Mouse (Mus musculus) right cerebral cortex, postnatal 25 days (tissue): ENCODE measurements at regions not wholly inside any gene's neighbourhood (a gene's known extent, or its start where the extent isn't known, plus 50 kb on each side); places are given as distances from the start of the nearest gene placed in this dataset.

Experiments used
- DNase-seq: peaks from one replicate; pipeline ENCODE4 v3.0.0; 2022

DNA sequence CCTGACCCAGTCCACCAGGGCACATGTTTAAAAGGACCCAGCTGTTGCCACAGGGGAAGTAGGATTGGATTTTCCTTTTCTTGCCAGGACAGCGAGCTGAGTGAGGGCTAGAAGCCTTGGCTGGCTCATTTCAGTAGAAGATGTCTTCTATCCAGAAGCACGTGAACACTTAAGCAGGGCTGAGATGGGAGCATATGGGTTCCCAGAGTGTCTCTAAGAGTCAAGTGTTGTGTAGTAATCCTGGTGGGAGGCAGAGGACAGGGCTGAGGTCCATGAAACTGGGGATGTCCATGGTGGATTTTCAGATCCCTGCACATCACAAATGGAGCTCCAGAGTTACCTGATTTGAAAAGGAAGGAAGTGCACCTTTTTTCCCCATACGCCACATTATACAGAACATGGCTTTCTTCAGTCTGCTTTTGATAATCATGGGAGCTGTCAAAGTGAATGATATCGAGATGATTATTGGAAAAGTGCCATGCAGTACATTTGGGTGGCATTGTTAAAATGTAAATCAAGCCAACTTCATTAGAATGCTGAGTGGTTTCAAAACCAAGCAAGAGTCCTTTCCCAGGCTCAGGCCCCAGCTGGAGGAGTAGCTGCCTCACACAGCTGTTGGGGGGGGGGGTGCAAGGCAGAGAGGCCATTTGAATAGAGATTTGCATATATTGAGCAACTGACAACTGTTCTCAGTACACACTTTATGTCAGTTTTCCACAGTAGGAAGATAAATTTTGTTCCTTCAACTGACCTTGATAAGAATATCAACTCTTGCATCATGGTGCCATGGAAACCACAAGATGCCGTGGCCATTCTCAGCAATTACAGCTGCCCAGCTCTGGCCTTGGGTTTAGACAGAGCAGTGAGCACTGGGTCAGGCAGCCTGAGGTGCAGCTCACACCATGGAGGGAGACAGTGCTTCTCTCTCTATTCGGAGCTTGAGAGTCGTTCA lies 81.7 kb downstream of the Slc35b3 start:
- no peak for DNase-seq

DNA sequence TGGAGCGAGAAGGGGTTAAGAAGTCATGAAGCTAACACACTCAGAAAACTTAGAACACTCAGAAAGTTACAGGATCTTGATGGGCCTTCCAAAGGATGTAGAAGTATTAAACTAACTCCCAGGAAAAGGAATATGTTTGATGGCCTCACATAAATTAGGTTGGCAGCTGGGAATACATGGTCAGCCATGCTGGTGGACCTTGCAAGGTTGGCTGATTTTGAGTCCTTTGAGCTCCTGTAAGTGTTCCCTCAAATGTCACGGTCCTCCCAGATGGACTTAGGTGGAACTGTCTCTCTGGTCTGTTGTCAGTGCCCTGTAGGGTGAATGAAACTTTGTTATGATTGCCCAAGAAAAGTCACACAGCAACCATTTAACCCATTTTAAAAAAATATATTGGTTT lies 84.8 kb downstream of the Slc35b3 start:
- DNase-seq, result no peak

- DNase-seq, result no peak
Observed at GRCm38 (mm10) chr13:38864002-38864401, 96.7 kb downstream of the Slc35b3 start.

DNA sequence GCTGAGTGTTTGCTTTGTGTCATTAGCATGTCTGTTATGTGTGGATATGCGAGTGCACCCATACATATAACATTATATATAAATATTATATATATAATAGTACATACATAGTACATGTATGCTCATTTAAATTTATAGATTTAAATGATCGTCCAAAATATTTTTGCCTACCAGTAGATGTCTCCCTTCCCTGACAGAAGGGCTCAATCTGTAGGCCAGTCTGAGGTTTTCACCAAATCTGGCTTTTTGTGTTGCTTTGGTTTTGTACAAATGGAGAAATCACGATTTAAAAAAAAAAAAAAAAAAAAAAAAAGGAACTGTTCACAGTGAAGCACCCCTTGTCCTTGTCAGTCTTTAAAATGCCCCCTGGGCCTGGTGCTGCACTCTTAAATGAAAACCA lies 104.9 kb downstream of the Slc35b3 start:
- DNase-seq, result no peak

GRCm38 (mm10) chr13:38854986-38855385 lies 105.7 kb downstream of the Slc35b3 start:
- no peak for DNase-seq

- DNase-seq, result peak; percentile 25
Observed at GRCm38 (mm10) chr13:38852868-38853267, 107.8 kb downstream of the Slc35b3 start.

DNA sequence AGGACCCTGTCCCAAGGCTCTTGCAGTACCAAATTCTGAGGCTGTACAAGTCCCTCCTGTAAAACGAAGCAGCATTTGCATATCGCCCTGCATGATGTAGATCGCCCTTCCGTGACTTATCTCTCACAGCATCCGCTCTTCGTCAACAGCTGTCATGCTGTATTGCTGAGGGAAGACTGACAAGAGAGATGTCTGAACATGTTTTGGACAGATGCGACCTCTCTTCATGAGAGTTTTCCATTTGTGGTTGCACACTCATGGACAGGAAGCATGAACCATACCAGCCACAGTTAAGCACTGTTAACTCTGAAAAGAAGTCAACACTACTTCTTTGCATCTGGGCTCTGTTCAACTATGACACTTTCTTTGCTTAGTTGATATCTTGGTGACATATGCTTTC lies 108.9 kb downstream of the Slc35b3 start:
- DNase-seq, result no peak

DNA sequence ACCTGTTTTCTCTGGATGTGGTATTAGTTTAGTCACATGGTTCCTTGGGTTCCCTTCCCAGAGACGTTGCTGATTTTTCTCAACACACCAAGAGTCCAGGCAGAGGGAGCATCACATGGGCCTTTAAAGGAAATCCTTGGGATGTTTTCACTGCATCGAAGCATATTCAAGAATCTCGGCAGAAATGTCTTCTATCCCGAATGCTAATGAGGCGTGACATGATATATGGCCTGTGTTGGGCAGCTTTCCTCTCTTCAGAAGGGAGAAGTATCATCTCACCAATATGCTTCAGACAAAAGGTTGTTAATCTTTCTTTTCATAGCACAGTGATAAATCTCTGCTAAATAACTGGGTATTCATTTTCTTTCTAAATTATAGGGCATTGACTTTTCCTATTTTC lies 122.4 kb downstream of the Slc35b3 start:
- no peak for DNase-seq

- DNase-seq, result no peak
Observed at GRCm38 (mm10) chr13:38825649-38826048, 135.0 kb downstream of the Slc35b3 start.

GRCm38 (mm10) chr13:38819526-38819925 lies 141.1 kb downstream of the Slc35b3 start:
- DNase-seq, result no peak

GRCm38 (mm10) chr13:38818781-38819180 lies 141.9 kb downstream of the Slc35b3 start:
- no peak for DNase-seq

GRCm38 (mm10) chr13:38816296-38816695 lies 144.4 kb downstream of the Slc35b3 start:
- no peak for DNase-seq

- DNase-seq, result no peak
Observed at GRCm38 (mm10) chr13:38815002-38815707, 145.5 kb downstream of the Slc35b3 start.

DNA sequence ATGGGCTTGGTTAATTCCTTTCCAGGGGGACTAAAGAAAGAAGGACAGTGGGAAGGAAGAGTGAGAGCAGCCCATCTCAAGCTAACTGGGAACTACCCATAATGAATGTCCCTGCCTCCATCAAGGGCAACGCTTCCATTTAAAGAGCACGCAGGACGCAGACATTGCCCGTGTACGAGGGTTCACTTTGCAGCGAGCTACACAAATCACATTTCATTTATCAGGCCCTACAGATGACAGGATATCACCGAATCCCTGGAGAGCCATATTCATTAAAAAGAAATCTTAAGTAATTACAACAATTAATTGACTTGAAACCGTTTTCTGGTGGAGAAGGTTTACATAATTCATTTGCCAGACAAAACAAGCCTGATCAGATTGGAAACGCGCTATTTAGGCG lies 139.7 kb upstream of the Eef1e1 start:
- no peak for DNase-seq

DNA sequence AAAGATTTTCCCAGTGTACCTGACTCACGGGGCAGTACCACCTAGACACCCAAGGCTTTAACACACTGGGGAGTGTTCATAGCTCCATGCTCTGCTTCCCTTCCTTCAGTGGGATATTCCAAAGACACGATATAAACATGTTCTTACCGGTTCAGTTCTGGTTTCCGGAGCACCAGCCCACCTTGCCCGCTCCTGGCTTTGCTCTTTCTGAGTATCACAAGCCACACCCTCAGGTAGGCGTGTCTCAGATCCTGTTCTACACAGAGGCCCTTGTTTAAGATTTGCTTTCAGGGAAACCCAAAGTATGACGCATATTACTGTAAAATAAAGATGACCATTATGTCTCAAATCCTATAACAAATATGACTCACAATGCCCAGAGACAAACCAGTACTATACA lies 134.6 kb upstream of the Eef1e1 start:
- DNase-seq, result no peak

- no peak for DNase-seq
Observed at GRCm38 (mm10) chr13:38780630-38781010, 121.8 kb upstream of the Eef1e1 start.

GRCm38 (mm10) chr13:38779984-38780629 lies 121.2 kb upstream of the Eef1e1 start:
- DNase-seq, result no peak

GRCm38 (mm10) chr13:38776546-38776945 lies 117.7 kb upstream of the Eef1e1 start:
- DNase-seq, result no peak

DNA sequence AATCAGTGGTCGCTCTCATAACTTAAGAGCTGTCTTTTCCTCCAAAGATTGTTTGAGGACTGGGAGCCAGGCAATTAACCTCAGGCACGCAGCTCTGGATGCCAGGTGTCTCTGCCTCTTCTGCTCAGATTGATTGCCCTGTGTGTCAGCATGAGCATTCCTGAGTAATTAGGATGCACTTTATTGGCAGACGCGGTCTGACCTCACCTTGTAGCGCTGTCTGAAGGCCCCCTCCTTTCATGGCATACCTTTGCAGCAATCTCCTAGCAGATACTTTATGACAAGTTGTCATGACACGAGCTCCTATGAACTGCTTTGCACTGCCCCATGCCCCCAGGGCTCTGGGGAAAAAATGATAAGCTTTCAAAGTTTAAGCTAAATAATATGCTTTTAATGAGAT lies 114.1 kb upstream of the Eef1e1 start:
- DNase-seq, result no peak

GRCm38 (mm10) chr13:38766133-38766532 lies 107.3 kb upstream of the Eef1e1 start:
- DNase-seq, result no peak

GRCm38 (mm10) chr13:38760261-38760660 lies 101.4 kb upstream of the Eef1e1 start:
- no peak for DNase-seq

- DNase-seq, result no peak
Observed at GRCm38 (mm10) chr13:38756629-38757227, 97.9 kb upstream of the Eef1e1 start.

DNA sequence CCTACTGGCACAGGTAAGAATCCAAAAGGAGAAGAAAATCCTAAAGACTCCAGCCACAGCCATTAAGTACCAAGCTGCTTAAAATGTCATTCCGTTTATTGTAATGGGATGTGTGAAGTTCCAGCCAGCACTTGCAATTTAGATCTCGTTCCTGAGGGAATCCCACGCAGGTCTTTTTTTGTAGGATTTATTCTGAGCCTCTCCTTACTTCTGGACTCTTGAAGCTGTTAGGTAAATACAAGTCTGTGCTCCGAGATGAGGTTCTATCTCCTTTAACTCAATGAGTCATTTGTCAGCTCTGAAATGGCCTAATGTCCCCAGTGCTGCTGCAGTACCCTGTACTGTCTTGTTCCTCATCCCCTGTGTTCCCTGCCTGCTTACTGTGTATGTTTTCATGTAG lies 94.9 kb upstream of the Eef1e1 start:
- peak; percentile 11 for DNase-seq
